Mouse (Mus musculus) limb, embryonic 15.5 days (tissue): ENCODE measurements around the gene C2cd3. TPM values are rescaled to one million over a fixed set of nuclear protein-coding genes. Genes with fewer than 3 reads are reported as not detected.

ENCODE experiments used
- ATAC-seq: fragments of 200-750 bp; cut with Nextera tagmentation; 2 replicates; pipeline ENCODE4 v1.8.0; 2017; ENCODE audit warnings: low read depth, moderate TSS enrichment; ENCODE audit not compliant: insufficient number of reproducible peaks, low FRiP score, low TSS enrichment
- H3K27ac ChIP-seq: fragments of 300-500 bp; sonication (generic); 2 replicates; pipeline ENCODE4 v1.5.1; 2015; ENCODE audit warnings: moderate library complexity, mild to moderate bottlenecking, inconsistent platforms
- H3K27me3 ChIP-seq: fragments of 300-500 bp; sonication (generic); 2 replicates; pipeline ENCODE4 v1.6.1; 2015; ENCODE audit warnings: inconsistent platforms
- H3K36me3 ChIP-seq: fragments of 300-500 bp; sonication (generic); 2 replicates; pipeline ENCODE4 v1.6.1; 2015; ENCODE audit warnings: inconsistent platforms
- H3K4me1 ChIP-seq: fragments of 300-500 bp; sonication (generic); 2 replicates; pipeline ENCODE4 v1.6.1; 2015; ENCODE audit warnings: inconsistent platforms
- H3K4me2 ChIP-seq: fragments of 300-500 bp; sonication (generic); 2 replicates; pipeline ENCODE4 v1.6.1; 2015; ENCODE audit warnings: mild to moderate bottlenecking, inconsistent platforms
- H3K4me3 ChIP-seq: fragments of 300-500 bp; sonication (generic); 2 replicates; pipeline ENCODE4 v1.5.1; 2015; ENCODE audit warnings: mild to moderate bottlenecking, inconsistent platforms
- H3K9ac ChIP-seq: fragments of 300-500 bp; sonication (generic); 2 replicates; pipeline ENCODE4 v1.6.1; 2015; ENCODE audit warnings: inconsistent platforms
- H3K9me3 ChIP-seq: fragments of 300-500 bp; sonication (generic); 2 replicates; pipeline ENCODE4 v1.6.1; 2016; ENCODE audit warnings: inconsistent platforms
- WGBS: fragments of 180-500 bp; shearing (Covaris S2); methylation state at CpG from one replicate; pipeline ENCODE4 v1.1.7; 2015; 5-methylcytosine and 5-hydroxymethylcytosine counted together
- polyA plus RNA-seq: library from polyadenylated mRNA; unstranded; fragments of >200 nt; fragmentation: Nextera tagmentation; extraction: Ambion mirVana; gene quantifications from 2 replicates; pipeline ENCODE4 v1.2.1, GENCODE M21; 2015

The C2cd3 gene
- polyA plus RNA-seq, 1 experiment from 2014 or later, result 19.7 TPM

GRCm38 (mm10) chr7:100494415-100494831 is 122.4 kb downstream of the C2cd3 start:
- H3K4me3 ChIP-seq, result peak overlapping the region; percentile 49
- no peak for ATAC-seq
- H3K27ac ChIP-seq, result 0 out of 2 replicates have a peak overlapping the region, but pooled peaks have one; percentile 30
- H3K4me1 ChIP-seq, result peaks cover 41% of the 10 kb centered on the region
- peaks cover 21% of the 10 kb centered on the region for H3K36me3 ChIP-seq
- H3K9ac ChIP-seq, result 0 out of 2 replicates have a peak overlapping the region, but pooled peaks have one; percentile 15
- peak overlapping the region; percentile 86 for H3K4me2 ChIP-seq
- no peaks in the 10 kb centered on the region for H3K27me3 ChIP-seq
- 80% methylated on average over 7 of the region's 7 CpGs for WGBS
- no peaks in the 10 kb centered on the region for H3K9me3 ChIP-seq

GRCm38 (mm10) chr7:100495042-100495441 is 123.0 kb downstream of the C2cd3 start:
- H3K36me3 ChIP-seq, result peaks cover 24% of the 10 kb centered on the region
- no peak overlapping the region for H3K9ac ChIP-seq
- peaks cover 41% of the 10 kb centered on the region for H3K4me1 ChIP-seq
- no peaks in the 10 kb centered on the region for H3K9me3 ChIP-seq
- H3K27me3 ChIP-seq, result no peaks in the 10 kb centered on the region
- WGBS, result 20% methylated on average over 8 of the region's 8 CpGs
- peak overlapping the region; percentile 86 for H3K4me2 ChIP-seq
- H3K27ac ChIP-seq, result peak overlapping the region; percentile 61
- no peak for ATAC-seq
- H3K4me3 ChIP-seq, result peak overlapping the region; percentile 49

- peak overlapping the region; percentile 86 for H3K4me2 ChIP-seq
- 28% methylated on average over 11 of the region's 11 CpGs for WGBS
- ATAC-seq, result no peak
Observed at GRCm38 (mm10) chr7:100495581-100496251, 123.7 kb downstream of the C2cd3 start.

GRCm38 (mm10) chr7:100496371-100496770 is 124.3 kb downstream of the C2cd3 start:
- Histone ChIP-seq H3K4me3 (no peak overlapping the region), H3K4me2 (peak overlapping the region; percentile 86; the same call in 1 of the 2 replicates), H3K36me3 (peaks cover 24% of the 10 kb centered on the region), H3K9me3 (no peaks in the 10 kb centered on the region), H3K27ac (0 out of 2 replicates have a peak overlapping the region, but pooled peaks have one; percentile 39), H3K9ac (no peak overlapping the region), H3K27me3 (no peaks in the 10 kb centered on the region), H3K4me1 (peaks cover 45% of the 10 kb centered on the region)
- WGBS, result 63% methylated on average over 6 of the region's 6 CpGs
- no peak for ATAC-seq

More at GRCm38 (mm10) chr7:100495581-100496251, 123.7 kb downstream of the C2cd3 start:
- Histone ChIP-seq H3K4me3 (peak overlapping the region; percentile 49), H3K9me3 (no peaks in the 10 kb centered on the region), H3K9ac (no peak overlapping the region), H3K36me3 (peaks cover 24% of the 10 kb centered on the region), H3K27me3 (no peaks in the 10 kb centered on the region), H3K27ac (peak overlapping the region; percentile 61), H3K4me1 (peaks cover 45% of the 10 kb centered on the region)

- no peak overlapping the region for H3K4me2 ChIP-seq
- 96% methylated on average over 9 of the region's 9 CpGs for WGBS
- peaks cover 24% of the 10 kb centered on the region for H3K36me3 ChIP-seq
- H3K9me3 ChIP-seq, result no peaks in the 10 kb centered on the region
- H3K27me3 ChIP-seq, result no peaks in the 10 kb centered on the region
- H3K4me3 ChIP-seq, result no peak overlapping the region
- H3K27ac ChIP-seq, result no peak overlapping the region
- H3K9ac ChIP-seq, result no peak overlapping the region
- no peak for ATAC-seq
- peaks cover 45% of the 10 kb centered on the region for H3K4me1 ChIP-seq
Observed at GRCm38 (mm10) chr7:100496791-100497190, 124.8 kb downstream of the C2cd3 start.

- H3K4me1 ChIP-seq, result peaks cover 43% of the 10 kb centered on the region
- H3K9me3 ChIP-seq, result no peaks in the 10 kb centered on the region
- 82% methylated on average over 4 of the region's 4 CpGs for WGBS
- no peak overlapping the region for H3K4me2 ChIP-seq
- no peak for ATAC-seq
- no peaks in the 10 kb centered on the region for H3K27me3 ChIP-seq
- H3K9ac ChIP-seq, result no peak overlapping the region
- peaks cover 24% of the 10 kb centered on the region for H3K36me3 ChIP-seq
- H3K27ac ChIP-seq, result no peak overlapping the region
- H3K4me3 ChIP-seq, result no peak overlapping the region
Observed at GRCm38 (mm10) chr7:100497402-100497801, 125.4 kb downstream of the C2cd3 start.

- H3K36me3 ChIP-seq, result peaks cover 24% of the 10 kb centered on the region
- H3K27ac ChIP-seq, result no peak overlapping the region
- H3K4me1 ChIP-seq, result peaks cover 37% of the 10 kb centered on the region
- no peak overlapping the region for H3K4me3 ChIP-seq
- no peak overlapping the region for H3K4me2 ChIP-seq
- no peaks in the 10 kb centered on the region for H3K27me3 ChIP-seq
- 91% methylated on average over 13 of the region's 13 CpGs for WGBS
- H3K9me3 ChIP-seq, result no peaks in the 10 kb centered on the region
- ATAC-seq, result no peak
- no peak overlapping the region for H3K9ac ChIP-seq
Observed at GRCm38 (mm10) chr7:100497982-100498381, 125.9 kb downstream of the C2cd3 start.

- Histone ChIP-seq H3K27me3 (no peaks in the 10 kb centered on the region), H3K9me3 (no peaks in the 10 kb centered on the region), H3K36me3 (peaks cover 24% of the 10 kb centered on the region), H3K4me3 (no peak overlapping the region), H3K4me1 (peaks cover 24% of the 10 kb centered on the region), H3K9ac (no peak overlapping the region), H3K27ac (no peak overlapping the region), H3K4me2 (no peak overlapping the region)
- no peak for ATAC-seq
Observed at GRCm38 (mm10) chr7:100499465-100499864, 127.4 kb downstream of the C2cd3 start.

- 66% methylated on average over 16 of the region's 16 CpGs for WGBS
- Histone ChIP-seq H3K27ac (no peak overlapping the region), H3K4me1 (peaks cover 15% of the 10 kb centered on the region), H3K9me3 (no peaks in the 10 kb centered on the region), H3K4me2 (no peak overlapping the region), H3K9ac (no peak overlapping the region), H3K4me3 (no peak overlapping the region), H3K36me3 (peaks cover 24% of the 10 kb centered on the region), H3K27me3 (no peaks in the 10 kb centered on the region)
- ATAC-seq, result no peak
Observed at GRCm38 (mm10) chr7:100500276-100500977, 128.4 kb downstream of the C2cd3 start.

GRCm38 (mm10) chr7:100501027-100501843 is 129.2 kb downstream of the C2cd3 start:
- Histone ChIP-seq H3K4me2 (no peak overlapping the region), H3K27ac (no peak overlapping the region), H3K9me3 (no peaks in the 10 kb centered on the region), H3K36me3 (peaks cover 24% of the 10 kb centered on the region), H3K27me3 (no peaks in the 10 kb centered on the region), H3K4me3 (no peak overlapping the region), H3K4me1 (peaks cover 7% of the 10 kb centered on the region), H3K9ac (no peak overlapping the region)
- 60% methylated on average over 6 of the region's 6 CpGs for WGBS
- no peak for ATAC-seq

GRCm38 (mm10) chr7:100501844-100502373 is 129.9 kb downstream of the C2cd3 start:
- H3K9ac ChIP-seq, result no peak overlapping the region
- H3K27me3 ChIP-seq, result no peaks in the 10 kb centered on the region
- ATAC-seq, result no peak
- H3K27ac ChIP-seq, result no peak overlapping the region
- peaks cover 24% of the 10 kb centered on the region for H3K36me3 ChIP-seq
- 54% methylated on average over 2 of the region's 2 CpGs for WGBS
- no peak overlapping the region for H3K4me2 ChIP-seq
- H3K4me1 ChIP-seq, result peaks cover 4% of the 10 kb centered on the region; the same call in 1 of the 2 replicates
- H3K4me3 ChIP-seq, result no peak overlapping the region
- H3K9me3 ChIP-seq, result no peaks in the 10 kb centered on the region
